Comparison of ENCODE assay signal across 24 mouse cellular contexts in genomic region chr3:68262304-68262703, GRCm38 (mm10).
DNase-seq lines count a peak whose midpoint lies in the region; ATAC-seq and TF ChIP-seq lines count a peak whose summit lies in the region.
"Had no signal": no experiment of that assay in that cellular context is flagged by ENCODE, and none has a peak within 500 bp of the region (broad histone marks: within the 10 kb centered on the region; RNA-seq: fewer than 3 reads in every experiment).

No protein-coding gene starts in this region.

- DNase-seq in adrenal gland, postnatal 10 days, result peak; percentile 3
- DNase-seq in adrenal gland, postnatal 4 days (ENCODE audit: low spot score in 2 of 2), result no peak
- DNase-seq in liver, result no peak
- no peak for DNase-seq in stomach, postnatal 0 days (ENCODE audit: low spot score)
- DNase-seq: adrenal gland, adult 8-10 months; adrenal gland, postnatal 25 days; B cell, adult 2 months; cerebellum, adult 11-12 months; cerebellum, adult 2 months; cerebellum, adult 9-10 months; cerebellum, postnatal 10 days; cerebellum, postnatal 25 days; forebrain, postnatal 0 days had no signal

- no peak overlapping the region for H3K4me3 ChIP-seq in liver, embryonic 16.5 days (ENCODE audit: low read depth, low read length)
- H3K4me3 ChIP-seq in stomach, embryonic 14.5 days (ENCODE audit: low read depth, low read length), result no peak overlapping the region
- H3K4me3 ChIP-seq in stomach, postnatal 0 days (ENCODE audit: low read depth, low read length), result no peak overlapping the region
- H3K4me3 ChIP-seq: embryonic facial prominence, embryonic 10.5 days; embryonic facial prominence, embryonic 12.5 days; forebrain, embryonic 13.5 days; forebrain, embryonic 15.5 days had no signal

- no peaks in the 10 kb centered on the region for H3K27me3 ChIP-seq in liver, embryonic 16.5 days (ENCODE audit: control insufficient read depth, insufficient read depth, low read depth, low read length)
- no peaks in the 10 kb centered on the region for H3K27me3 ChIP-seq in stomach, embryonic 14.5 days (ENCODE audit: control insufficient read depth, insufficient read depth, low read length)
- H3K27me3 ChIP-seq in stomach, postnatal 0 days (ENCODE audit: control insufficient read depth, insufficient read depth, low read length), result no peaks in the 10 kb centered on the region
- H3K27me3 ChIP-seq: CH12.LX; embryonic facial prominence, embryonic 12.5 days; forebrain, embryonic 13.5 days; forebrain, embryonic 15.5 days; Patski had no signal

- WGBS in liver, embryonic 16.5 days (ENCODE audit: insufficient replicate concordance), result 53% methylated on average over 6 of the region's 6 CpGs
- 44% methylated on average over 6 of the region's 6 CpGs for WGBS in stomach, embryonic 14.5 days
- 32% methylated on average over 6 of the region's 6 CpGs for WGBS in stomach, postnatal 0 days

- no peak overlapping the region for H3K4me2 ChIP-seq in liver, embryonic 16.5 days (ENCODE audit: low read depth, low read length)
- H3K4me2 ChIP-seq in stomach, embryonic 14.5 days (replicated peaks; ENCODE audit: low read depth, low read length), result no peak overlapping the region
- H3K4me2 ChIP-seq in stomach, postnatal 0 days (replicated peaks; ENCODE audit: low read depth), result no peak overlapping the region
- H3K4me2 ChIP-seq: embryonic facial prominence, embryonic 12.5 days; forebrain, embryonic 13.5 days; forebrain, embryonic 15.5 days had no signal

- no peak overlapping the region for H3K9ac ChIP-seq in liver, embryonic 16.5 days (ENCODE audit: low read depth, low read length)
- no peak overlapping the region for H3K9ac ChIP-seq in stomach, embryonic 14.5 days (replicated peaks; ENCODE audit: low read depth, low read length)
- no peak overlapping the region for H3K9ac ChIP-seq in stomach, postnatal 0 days (ENCODE audit: low read length)
- H3K9ac ChIP-seq: embryonic facial prominence, embryonic 12.5 days; forebrain, embryonic 13.5 days; forebrain, embryonic 15.5 days; forebrain, postnatal 0 days had no signal

- TF ChIP-seq EP300 in stomach, postnatal 0 days (optimal IDR thresholded peaks at IDR 0.05), result no peak

- no peak overlapping the region for H3K27ac ChIP-seq in liver, embryonic 16.5 days (ENCODE audit: low read length)
- H3K27ac ChIP-seq in stomach, embryonic 14.5 days (ENCODE audit: low read length), result no peak overlapping the region
- no peak overlapping the region for H3K27ac ChIP-seq in stomach, postnatal 0 days (replicated peaks)
- H3K27ac ChIP-seq: embryonic facial prominence, embryonic 10.5 days; embryonic facial prominence, embryonic 12.5 days; forebrain, embryonic 13.5 days; forebrain, embryonic 15.5 days had no signal

- H3K9me3 ChIP-seq in liver, embryonic 16.5 days (replicated peaks; ENCODE audit: control insufficient read depth, low read length), result no peaks in the 10 kb centered on the region
- no peaks in the 10 kb centered on the region for H3K9me3 ChIP-seq in stomach, embryonic 14.5 days (ENCODE audit: control insufficient read depth, low read depth, low read length)
- no peaks in the 10 kb centered on the region for H3K9me3 ChIP-seq in stomach, postnatal 0 days (ENCODE audit: control insufficient read depth, low read length)
- H3K9me3 ChIP-seq: embryonic facial prominence, embryonic 10.5 days; embryonic facial prominence, embryonic 12.5 days; forebrain, embryonic 13.5 days; forebrain, embryonic 15.5 days had no signal

- no peak for TF ChIP-seq CTCF in stomach, postnatal 0 days (IDR thresholded peaks at IDR 0.05; ENCODE audit: low read depth)

- H3K36me3 ChIP-seq in liver, embryonic 16.5 days (ENCODE audit: control insufficient read depth, insufficient read depth), result no peaks in the 10 kb centered on the region
- H3K36me3 ChIP-seq in stomach, embryonic 14.5 days (ENCODE audit: control insufficient read depth, insufficient read depth, low read length), result no peaks in the 10 kb centered on the region
- H3K36me3 ChIP-seq in stomach, postnatal 0 days (ENCODE audit: control insufficient read depth, insufficient read depth, low read length), result no peaks in the 10 kb centered on the region
- H3K36me3 ChIP-seq: embryonic facial prominence, embryonic 10.5 days; embryonic facial prominence, embryonic 12.5 days; forebrain, embryonic 15.5 days; G1E had no signal

- peak; percentile 80 for ATAC-seq in liver, embryonic 16.5 days (ENCODE audit: low read depth)
- peak; percentile 18; the same call in 1 of the 2 replicates for ATAC-seq in stomach, embryonic 14.5 days (ENCODE audit: insufficient number of reproducible peaks, insufficient read depth, low FRiP score, low read depth)
- no peak for ATAC-seq in stomach, postnatal 0 days (ENCODE audit: low FRiP score, low TSS enrichment)
- ATAC-seq: activated CD4-positive, CD25-positive, alpha-beta regulatory T cell, adult 4 months; CD4-positive, CD25-positive, alpha-beta regulatory T cell, adult 4 months; forebrain, embryonic 13.5 days; forebrain, embryonic 15.5 days; forebrain, postnatal 0 days; Patski had no signal

- no peaks in the 10 kb centered on the region for H3K4me1 ChIP-seq in liver, embryonic 16.5 days (ENCODE audit: control insufficient read depth, low read depth, low read length)
- no peaks in the 10 kb centered on the region for H3K4me1 ChIP-seq in stomach, embryonic 14.5 days (ENCODE audit: control insufficient read depth, insufficient read depth, low read length)
- H3K4me1 ChIP-seq in stomach, postnatal 0 days (replicated peaks; ENCODE audit: control insufficient read depth, insufficient read depth), result no peaks in the 10 kb centered on the region
- H3K4me1 ChIP-seq: embryonic facial prominence, embryonic 10.5 days; embryonic facial prominence, embryonic 12.5 days; forebrain, embryonic 13.5 days; forebrain, embryonic 15.5 days had no signal
